23 mouse cellular contexts compared by ENCODE assay signal in genomic region chr15:100349496-100349895, GRCm38 (mm10). TPM values are rescaled to one million over a fixed set of nuclear protein-coding genes. Genes with fewer than 3 reads are reported as not detected.
DNase-seq lines count a peak whose midpoint lies in the region; ATAC-seq and TF ChIP-seq lines count a peak whose summit lies in the region.
"Had no signal": no experiment of that assay in that cellular context is flagged by ENCODE, and none has a peak within 500 bp of the region (broad histone marks: within the 10 kb centered on the region; RNA-seq: fewer than 3 reads in every experiment).

No protein-coding gene starts in this region.

- no peaks in the 10 kb centered on the region for H3K9me3 ChIP-seq in heart, postnatal 0 days (replicated peaks; ENCODE audit: control insufficient read depth, low read length)
- no peaks in the 10 kb centered on the region for H3K9me3 ChIP-seq in intestine, postnatal 0 days (ENCODE audit: control insufficient read depth)
- no peaks in the 10 kb centered on the region for H3K9me3 ChIP-seq in kidney, embryonic 16.5 days (ENCODE audit: low read length)
- H3K9me3 ChIP-seq in lung, postnatal 0 days (ENCODE audit: low read length), result no peaks in the 10 kb centered on the region
- H3K9me3 ChIP-seq: midbrain, embryonic 15.5 days had no signal

- H3K27me3 ChIP-seq in heart, postnatal 0 days (ENCODE audit: control insufficient read depth, insufficient read depth, low read length), result no peaks in the 10 kb centered on the region
- H3K27me3 ChIP-seq in intestine, postnatal 0 days (replicated peaks; ENCODE audit: control insufficient read depth, insufficient read depth, low read length), result 0 out of 2 replicates have a peak, but pooled peaks cover 4% of the 10 kb centered on the region
- H3K27me3 ChIP-seq in kidney, embryonic 16.5 days (ENCODE audit: insufficient read depth, low read length), result no peaks in the 10 kb centered on the region
- H3K27me3 ChIP-seq in lung, postnatal 0 days (replicated peaks; ENCODE audit: insufficient read depth, low read length), result no peaks in the 10 kb centered on the region
- H3K27me3 ChIP-seq: midbrain, embryonic 15.5 days had no signal

- H3K4me1 ChIP-seq in heart, postnatal 0 days (ENCODE audit: control insufficient read depth, insufficient read depth), result peaks cover 16% of the 10 kb centered on the region; the same call in 1 of the 2 replicates
- H3K4me1 ChIP-seq in intestine, postnatal 0 days (replicated peaks; ENCODE audit: control insufficient read depth, insufficient read depth, low read length), result no peaks in the 10 kb centered on the region
- H3K4me1 ChIP-seq in kidney, embryonic 16.5 days (ENCODE audit: insufficient read depth, low read length), result peaks cover 5% of the 10 kb centered on the region; the same call in 1 of the 2 replicates
- no peaks in the 10 kb centered on the region for H3K4me1 ChIP-seq in lung, postnatal 0 days (ENCODE audit: insufficient read depth, low read depth, low read length)
- H3K4me1 ChIP-seq: midbrain, embryonic 15.5 days had no signal

- no peaks in the 10 kb centered on the region for H3K79me2 ChIP-seq in macrophage (ENCODE audit: inconsistent target)

- no peaks in the 10 kb centered on the region for H3K36me3 ChIP-seq in heart, postnatal 0 days (replicated peaks; ENCODE audit: control insufficient read depth, insufficient read depth, low read length)
- H3K36me3 ChIP-seq in intestine, postnatal 0 days (ENCODE audit: control insufficient read depth, insufficient read depth), result no peaks in the 10 kb centered on the region
- no peaks in the 10 kb centered on the region for H3K36me3 ChIP-seq in kidney, embryonic 16.5 days (ENCODE audit: insufficient read depth, low read length)
- H3K36me3 ChIP-seq in macrophage (ENCODE audit: inconsistent target), result no peaks in the 10 kb centered on the region
- H3K36me3 ChIP-seq in lung, postnatal 0 days (ENCODE audit: insufficient read depth, low read length), result no peaks in the 10 kb centered on the region
- H3K36me3 ChIP-seq: midbrain, embryonic 15.5 days had no signal

- H3K4me3 ChIP-seq in heart, postnatal 0 days (ENCODE audit: low read depth, low read length), result no peak overlapping the region
- H3K4me3 ChIP-seq in intestine, postnatal 0 days (ENCODE audit: low read depth, low read length), result no peak overlapping the region
- no peak overlapping the region for H3K4me3 ChIP-seq in kidney, embryonic 16.5 days (ENCODE audit: low read length)
- H3K4me3 ChIP-seq in macrophage (ENCODE audit: inconsistent target), result no peak overlapping the region
- no peak overlapping the region for H3K4me3 ChIP-seq in lung, postnatal 0 days (ENCODE audit: low read depth, low read length)
- H3K4me3 ChIP-seq: midbrain, embryonic 15.5 days had no signal

- H3K27ac ChIP-seq in heart, postnatal 0 days (ENCODE audit: low read depth), result no peak overlapping the region
- no peak overlapping the region for H3K27ac ChIP-seq in intestine, postnatal 0 days (ENCODE audit: low read depth, low read length)
- peak overlapping the region; percentile 71 for H3K27ac ChIP-seq in kidney, embryonic 16.5 days (ENCODE audit: low read length)
- H3K27ac ChIP-seq in macrophage, result peak overlapping the region; percentile 61
- H3K27ac ChIP-seq in lung, postnatal 0 days (ENCODE audit: low read length), result no peak overlapping the region
- H3K27ac ChIP-seq: hindbrain, embryonic 14.5 days; midbrain, embryonic 15.5 days had no signal

- 5% methylated on average over 2 of the region's 2 CpGs for WGBS in heart, postnatal 0 days
- WGBS in intestine, postnatal 0 days, result 21% methylated on average over 2 of the region's 2 CpGs
- 11% methylated on average over 2 of the region's 2 CpGs for WGBS in kidney, embryonic 16.5 days
- WGBS in macrophage (ENCODE audit: missing documents), result 73% methylated on average over 2 of the region's 2 CpGs
- WGBS in lung, postnatal 0 days, result 23% methylated on average over 2 of the region's 2 CpGs

- H3K4me2 ChIP-seq in heart, postnatal 0 days (ENCODE audit: low read depth, low read length), result no peak overlapping the region
- no peak overlapping the region for H3K4me2 ChIP-seq in intestine, postnatal 0 days (replicated peaks; ENCODE audit: low read depth)
- H3K4me2 ChIP-seq in kidney, embryonic 16.5 days (replicated peaks; ENCODE audit: low read depth, low read length), result no peak overlapping the region
- H3K4me2 ChIP-seq in lung, postnatal 0 days (replicated peaks; ENCODE audit: low read depth, low read length), result no peak overlapping the region
- H3K4me2 ChIP-seq: hindbrain, embryonic 14.5 days; lung, embryonic 14.5 days; midbrain, embryonic 15.5 days had no signal

- no peak for TF ChIP-seq CTCF in heart, postnatal 0 days (IDR thresholded peaks at IDR 0.05; ENCODE audit: low read depth)
- no peak for TF ChIP-seq CTCF in intestine, postnatal 0 days (IDR thresholded peaks at IDR 0.05; ENCODE audit: low read depth)
- TF ChIP-seq CTCF in lung, postnatal 0 days (IDR thresholded peaks at IDR 0.05), result no peak

- H3K9ac ChIP-seq in heart, postnatal 0 days (replicated peaks; ENCODE audit: low read depth, low read length), result no peak overlapping the region
- H3K9ac ChIP-seq in intestine, postnatal 0 days (ENCODE audit: low read depth, low read length), result no peak overlapping the region
- no peak overlapping the region for H3K9ac ChIP-seq in kidney, embryonic 16.5 days (replicated peaks; ENCODE audit: low read length)
- H3K9ac ChIP-seq in lung, postnatal 0 days (replicated peaks; ENCODE audit: low read depth), result no peak overlapping the region
- H3K9ac ChIP-seq: hindbrain, embryonic 14.5 days; lung, embryonic 14.5 days; midbrain, embryonic 15.5 days had no signal

- TF ChIP-seq EP300 in heart, postnatal 0 days (IDR thresholded peaks at IDR 0.05; ENCODE audit: low read depth), result no peak
- TF ChIP-seq EP300 in lung, postnatal 0 days (IDR thresholded peaks at IDR 0.05), result no peak

- DNase-seq in heart, postnatal 0 days (ENCODE audit: low spot score), result peak; percentile 5
- no peak for DNase-seq in heart, adult 8-10 months (ENCODE audit: low spot score)
- DNase-seq in lung, postnatal 0 days (ENCODE audit: low spot score), result no peak
- DNase-seq in ovary, adult 18-20 months (ENCODE audit: low spot score), result no peak
- DNase-seq: adrenal gland, postnatal 25 days; B cell, adult 2 months; cerebellum, adult 18-20 months; cerebellum, postnatal 36 days; heart, postnatal 14 days; lung, embryonic 14.5 days; right cerebral cortex, adult 18-20 months had no signal

- no peak for ATAC-seq in heart, postnatal 0 days (ENCODE audit: insufficient read depth, low read depth)
- ATAC-seq in intestine, postnatal 0 days, result 0 out of 2 replicates have a peak, but pooled peaks have one; percentile 39
- ATAC-seq in kidney, embryonic 16.5 days (ENCODE audit: low FRiP score, low TSS enrichment), result peak; percentile 88
- ATAC-seq in lung, postnatal 0 days, result no peak
- ATAC-seq: activated CD4-positive, CD25-positive, alpha-beta regulatory T cell, adult 4 months; forebrain, embryonic 14.5 days; midbrain, embryonic 15.5 days had no signal

RNA-seq across cellular contexts. Expression of gene Methig1, which starts 3.5 kb away (rescaled TPM):
- not detected in 2 replicates for total RNA-seq in heart, postnatal 0 days (2014; rRNA removed; ENCODE audit: low replicate concordance)
- polyA plus RNA-seq in heart, postnatal 0 days (2015; fragmentation: Nextera tagmentation; extraction: Ambion mirVana), result not detected in 2 replicates
- total RNA-seq in heart, adult 8-10 months (2022), result under 1 TPM in 1 of 4 experiments, not detected in 3; 0.66 TPM
- polyA plus RNA-seq in intestine, postnatal 0 days (2015; fragmentation: Nextera tagmentation; extraction: Ambion mirVana), result 0.13 TPM in 1 of 2 replicates, not detected in the other
- 0.60 and 0.94 TPM in 2 replicates for polyA plus RNA-seq in kidney, embryonic 16.5 days (2015; fragmentation: Nextera tagmentation; extraction: Ambion mirVana)
- not detected for total RNA-seq in macrophage (2018; cell fraction: chromatin; rRNA removed)
- not detected for total RNA-seq in macrophage (2018; cell fraction: cytosol; rRNA removed)
- total RNA-seq in macrophage (2018; cell fraction: nucleus; rRNA removed), result not detected
- polyA plus RNA-seq in macrophage (2018), result not detected in 3 replicates
- not detected in 2 replicates for polyA plus RNA-seq in lung, postnatal 0 days (2015; fragmentation: Nextera tagmentation; extraction: Ambion mirVana)
- total RNA-seq: gastrocnemius, postnatal 4 days; heart, postnatal 14 days; megakaryocyte progenitor cell, adult 5-6 weeks had no signal
- polyA plus RNA-seq: activated CD4-positive, CD25-positive, alpha-beta regulatory T cell, adult 4 months; forebrain, embryonic 14.5 days; limb, embryonic 11.5 days; lung, embryonic 14.5 days; small intestine, adult 2 months; urinary bladder, adult 2 months had no signal

RNA-seq across cellular contexts. Expression of gene Mettl7a2, which starts 3.5 kb away (rescaled TPM):
- total RNA-seq in heart, postnatal 0 days (2014; rRNA removed; ENCODE audit: low replicate concordance), result not detected in 2 replicates
- not detected in 2 replicates for polyA plus RNA-seq in heart, postnatal 0 days (2015; fragmentation: Nextera tagmentation; extraction: Ambion mirVana)
- total RNA-seq in heart, adult 8-10 months (2022), result 1 to 10 TPM in 2 of 4 experiments, under 1 TPM in 2; 0.79 to 2.2 (median 0.99) TPM
- polyA plus RNA-seq in intestine, postnatal 0 days (2015; fragmentation: Nextera tagmentation; extraction: Ambion mirVana), result not detected in 2 replicates
- 0.41 and 0.60 TPM in 2 replicates for polyA plus RNA-seq in kidney, embryonic 16.5 days (2015; fragmentation: Nextera tagmentation; extraction: Ambion mirVana)
- total RNA-seq in macrophage (2018; cell fraction: chromatin; rRNA removed), result not detected
- total RNA-seq in macrophage (2018; cell fraction: cytosol; rRNA removed), result under 1 TPM in 3 of 26 experiments, not detected in 23; 0.07 to 0.14 (median 0.09) TPM
- under 1 TPM in 1 of 26 experiments, not detected in 25; 0.55 TPM for total RNA-seq in macrophage (2018; cell fraction: nucleus; rRNA removed)
- not detected in 3 replicates for polyA plus RNA-seq in macrophage (2018)
- 0.11 and 0.19 TPM in 2 replicates for polyA plus RNA-seq in lung, postnatal 0 days (2015; fragmentation: Nextera tagmentation; extraction: Ambion mirVana)
- total RNA-seq: megakaryocyte progenitor cell, adult 5-6 weeks had no signal
- polyA plus RNA-seq: activated CD4-positive, CD25-positive, alpha-beta regulatory T cell, adult 4 months; forebrain, embryonic 14.5 days; hindbrain, embryonic 14.5 days; limb, embryonic 11.5 days; lung, embryonic 14.5 days; midbrain, embryonic 15.5 days; small intestine, adult 2 months; urinary bladder, adult 2 months had no signal

RNA-seq across cellular contexts. Expression of gene Mettl7a3, which starts 14.8 kb away (rescaled TPM):
- total RNA-seq in heart, postnatal 0 days (2014; rRNA removed; ENCODE audit: low replicate concordance), result 0.08 TPM in 1 of 2 replicates, not detected in the other
- not detected in 2 replicates for polyA plus RNA-seq in heart, postnatal 0 days (2015; fragmentation: Nextera tagmentation; extraction: Ambion mirVana)
- total RNA-seq in heart, adult 8-10 months (2022), result under 1 TPM in 1 of 4 experiments, not detected in 3; 0.19 TPM
- not detected in 2 replicates for polyA plus RNA-seq in intestine, postnatal 0 days (2015; fragmentation: Nextera tagmentation; extraction: Ambion mirVana)
- 0.19 TPM in 1 of 2 replicates, not detected in the other for polyA plus RNA-seq in kidney, embryonic 16.5 days (2015; fragmentation: Nextera tagmentation; extraction: Ambion mirVana)
- total RNA-seq in macrophage (2018; cell fraction: chromatin; rRNA removed), result not detected
- under 1 TPM in 1 of 26 experiments, not detected in 25; 0.08 TPM for total RNA-seq in macrophage (2018; cell fraction: cytosol; rRNA removed)
- not detected for total RNA-seq in macrophage (2018; cell fraction: nucleus; rRNA removed)
- polyA plus RNA-seq in macrophage (2018), result not detected in 3 replicates
- 0.12 TPM in 2 replicates for polyA plus RNA-seq in lung, postnatal 0 days (2015; fragmentation: Nextera tagmentation; extraction: Ambion mirVana)
- total RNA-seq: adrenal gland, postnatal 25 days; heart, postnatal 14 days; megakaryocyte progenitor cell, adult 5-6 weeks had no signal
- polyA plus RNA-seq: activated CD4-positive, CD25-positive, alpha-beta regulatory T cell, adult 4 months; forebrain, embryonic 14.5 days; hindbrain, embryonic 14.5 days; limb, embryonic 11.5 days; lung, embryonic 14.5 days; midbrain, embryonic 15.5 days; small intestine, adult 2 months had no signal

RNA-seq across cellular contexts. Expression of gene Higd1c, which starts 14.8 kb away (rescaled TPM):
- not detected in 2 replicates for total RNA-seq in heart, postnatal 0 days (2014; rRNA removed; ENCODE audit: low replicate concordance)
- polyA plus RNA-seq in heart, postnatal 0 days (2015; fragmentation: Nextera tagmentation; extraction: Ambion mirVana), result not detected in 2 replicates
- total RNA-seq in heart, adult 8-10 months (2022), result not detected
- not detected in 2 replicates for polyA plus RNA-seq in intestine, postnatal 0 days (2015; fragmentation: Nextera tagmentation; extraction: Ambion mirVana)
- polyA plus RNA-seq in kidney, embryonic 16.5 days (2015; fragmentation: Nextera tagmentation; extraction: Ambion mirVana), result 0.35 and 1.3 TPM in 2 replicates
- not detected for total RNA-seq in macrophage (2018; cell fraction: chromatin; rRNA removed)
- not detected for total RNA-seq in macrophage (2018; cell fraction: cytosol; rRNA removed)
- not detected for total RNA-seq in macrophage (2018; cell fraction: nucleus; rRNA removed)
- polyA plus RNA-seq in macrophage (2018), result not detected in 3 replicates
- not detected in 2 replicates for polyA plus RNA-seq in lung, postnatal 0 days (2015; fragmentation: Nextera tagmentation; extraction: Ambion mirVana)
- total RNA-seq: gastrocnemius, postnatal 4 days; heart, postnatal 14 days; megakaryocyte progenitor cell, adult 5-6 weeks had no signal
- polyA plus RNA-seq: activated CD4-positive, CD25-positive, alpha-beta regulatory T cell, adult 4 months; forebrain, embryonic 14.5 days; hindbrain, embryonic 14.5 days; limb, embryonic 11.5 days; lung, embryonic 14.5 days; midbrain, embryonic 15.5 days; small intestine, adult 2 months; urinary bladder, adult 2 months had no signal

RNA-seq across cellular contexts. Expression of gene Mettl7a1, which starts 45.6 kb away (rescaled TPM):
- total RNA-seq in heart, postnatal 0 days (2014; rRNA removed; ENCODE audit: low replicate concordance), result 23.6 and 31.0 TPM in 2 replicates
- 7.0 and 7.1 TPM in 2 replicates for polyA plus RNA-seq in heart, postnatal 0 days (2015; fragmentation: Nextera tagmentation; extraction: Ambion mirVana)
- total RNA-seq in heart, adult 8-10 months (2022), result 10 to 100 TPM; 51.7 to 63.4 (median 54.3) TPM
- 6.5 and 6.8 TPM in 2 replicates for polyA plus RNA-seq in intestine, postnatal 0 days (2015; fragmentation: Nextera tagmentation; extraction: Ambion mirVana)
- 15.5 and 19.0 TPM in 2 replicates for polyA plus RNA-seq in kidney, embryonic 16.5 days (2015; fragmentation: Nextera tagmentation; extraction: Ambion mirVana)
- 10 to 100 TPM in 3 of 26 experiments, 1 to 10 TPM in 23; 1.1 to 10.9 (median 3.7) TPM for total RNA-seq in macrophage (2018; cell fraction: chromatin; rRNA removed)
- 10 to 100 TPM; 21.7 to 49.7 (median 31.6) TPM for total RNA-seq in macrophage (2018; cell fraction: cytosol; rRNA removed)
- 10 to 100 TPM in 25 of 26 experiments, 1 to 10 TPM in 1; 5.9 to 34.7 (median 25.5) TPM for total RNA-seq in macrophage (2018; cell fraction: nucleus; rRNA removed)
- polyA plus RNA-seq in macrophage (2018), result 33.7 to 43.2 TPM (median 39.2 TPM) in 3 replicates
- polyA plus RNA-seq in lung, postnatal 0 days (2015; fragmentation: Nextera tagmentation; extraction: Ambion mirVana), result 62.9 and 88.1 TPM in 2 replicates

Comparison
In these comparisons a context has a peak if more than half of its experiments do, and no peak if none do; other contexts are left out.
1. ATAC-seq: peak in intestine, postnatal 0 days (single experiment) and kidney, embryonic 16.5 days (single experiment); none in heart, postnatal 0 days (single experiment) and lung, postnatal 0 days (single experiment).
2. H3K27ac ChIP-seq: peak in kidney, embryonic 16.5 days (single experiment) and macrophage (single experiment); none in heart, postnatal 0 days (single experiment), intestine, postnatal 0 days (single experiment) and lung, postnatal 0 days (single experiment).